Mouse (Mus musculus) midbrain, embryonic 14.5 days (tissue): ENCODE results near the gene Pafah1b2. TPM values are rescaled to one million over a fixed set of nuclear protein-coding genes. Genes with fewer than 3 reads are reported as not detected.

Experiments used
- ATAC-seq: fragments of 200-750 bp; cut with Nextera tagmentation; 2 replicates; pipeline ENCODE4 v1.8.0; 2017; ENCODE audit warnings: moderate number of reproducible peaks, moderate library complexity; ENCODE audit not compliant: low FRiP score, low TSS enrichment
- DNase-seq: peaks from one replicate; pipeline ENCODE4 v3.0.0-alpha.2; 2015
- H3K27ac ChIP-seq: fragments of 300-500 bp; sonication (generic); replicated peaks from 2 replicates; pipeline ENCODE4 v1.5.1; 2014; ENCODE audit warnings: mild to moderate bottlenecking, low read depth, low read length, moderate library complexity
- H3K27me3 ChIP-seq: fragments of 300-500 bp; sonication (generic); 2 replicates; pipeline ENCODE4 v1.6.1; 2014; ENCODE audit warnings: low read length, control low read depth, mixed read lengths; ENCODE audit not compliant: control insufficient read depth, insufficient read depth
- H3K36me3 ChIP-seq: fragments of 300-500 bp; sonication (generic); 2 replicates; pipeline ENCODE4 v1.6.1; 2014; ENCODE audit warnings: low read length, control low read depth; ENCODE audit not compliant: control insufficient read depth, insufficient read depth
- H3K4me1 ChIP-seq: fragments of 300-500 bp; sonication (generic); 2 replicates; pipeline ENCODE4 v1.6.1; 2014; ENCODE audit warnings: mild to moderate bottlenecking, antibody characterized with exemption, low read length, control low read depth; ENCODE audit not compliant: control insufficient read depth, insufficient read depth
- H3K4me2 ChIP-seq: fragments of 300-500 bp; sonication (generic); 2 replicates; pipeline ENCODE4 v1.6.1; 2014; ENCODE audit warnings: mild to moderate bottlenecking, low read length, moderate library complexity
- H3K4me3 ChIP-seq: fragments of 300-500 bp; sonication (generic); replicated peaks from 2 replicates; pipeline ENCODE4 v1.5.1; 2014; ENCODE audit warnings: low read depth, low read length
- H3K9ac ChIP-seq: fragments of 300-500 bp; sonication (generic); replicated peaks from 2 replicates; pipeline ENCODE4 v1.6.1; 2014; ENCODE audit warnings: mild to moderate bottlenecking, low read length, moderate library complexity
- H3K9me3 ChIP-seq: fragments of 300-500 bp; sonication (generic); 2 replicates; pipeline ENCODE4 v1.6.1; 2016; ENCODE audit warnings: low read length, control low read depth, mixed read lengths; ENCODE audit not compliant: control insufficient read depth
- WGBS: fragments of 180-500 bp; shearing (Covaris S2); extraction: QIAGEN DNeasy Blood & Tissue Kit; methylation state at CpG from one replicate; pipeline ENCODE4 v1.1.7; 2014; 5-methylcytosine and 5-hydroxymethylcytosine counted together
- polyA plus RNA-seq: library from polyadenylated mRNA; unstranded; fragments of >200 nt; fragmentation: Nextera tagmentation; extraction: Ambion mirVana; gene quantifications from 2 replicates; pipeline ENCODE4 v1.2.1, GENCODE M21; 2014

The Pafah1b2 gene
- polyA plus RNA-seq, 1 experiment from 2014 or later, result 338 TPM

DNA sequence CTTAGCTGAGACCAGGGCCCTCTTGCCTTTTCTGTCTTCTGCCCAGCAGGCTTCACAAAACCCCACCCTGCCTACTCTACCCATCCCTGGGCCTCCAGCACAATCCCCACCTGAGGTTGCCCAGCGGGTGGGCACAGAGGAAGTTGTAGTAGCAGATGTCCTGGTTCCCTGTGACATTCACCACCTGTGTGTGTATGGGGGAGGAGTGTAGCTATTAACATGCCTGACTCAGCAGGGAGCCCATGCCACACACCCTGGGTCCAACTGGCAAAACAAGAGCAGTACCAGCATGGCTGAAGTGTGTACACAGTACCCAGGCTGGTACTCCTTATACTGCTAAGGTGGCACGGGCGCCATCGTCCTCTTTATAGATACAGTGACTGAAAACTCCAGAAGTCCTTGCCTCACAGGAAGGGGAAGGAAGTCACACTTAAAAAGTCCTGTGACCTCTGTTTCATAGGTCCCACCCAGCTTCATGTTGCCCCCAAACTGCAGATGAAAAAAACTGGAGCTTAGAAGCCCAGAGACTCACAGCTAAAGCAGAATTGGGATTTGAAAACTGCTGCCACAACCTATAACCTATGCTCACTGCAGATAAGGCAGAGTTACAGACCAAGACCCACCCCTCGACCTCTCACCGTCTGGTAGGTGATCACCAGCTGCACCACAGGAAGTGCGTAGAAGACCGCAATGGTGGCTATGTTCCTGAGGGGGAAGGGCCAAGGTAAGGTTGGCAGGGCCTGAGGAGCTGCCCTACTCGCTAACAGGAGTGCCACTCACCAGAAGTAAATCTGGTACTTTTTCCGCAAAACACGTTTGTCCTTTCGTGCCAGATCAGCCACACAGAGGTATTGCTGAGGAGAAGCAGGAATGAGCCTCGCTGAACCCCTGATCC is 67.7 kb downstream of the Pafah1b2 start:
- ATAC-seq (no peak), DNase-seq (no peak)
- no peak overlapping the region for H3K27ac ChIP-seq
- H3K36me3 ChIP-seq, result peaks cover 84% of the 10 kb centered on the region
- no peaks in the 10 kb centered on the region for H3K4me1 ChIP-seq
- 92% methylated on average over 13 of the region's 13 CpGs for WGBS
- H3K27me3 ChIP-seq, result no peaks in the 10 kb centered on the region
- H3K9ac ChIP-seq, result no peak overlapping the region
- H3K4me3 ChIP-seq, result no peak overlapping the region
- no peak overlapping the region for H3K4me2 ChIP-seq
- H3K9me3 ChIP-seq, result no peaks in the 10 kb centered on the region

DNA sequence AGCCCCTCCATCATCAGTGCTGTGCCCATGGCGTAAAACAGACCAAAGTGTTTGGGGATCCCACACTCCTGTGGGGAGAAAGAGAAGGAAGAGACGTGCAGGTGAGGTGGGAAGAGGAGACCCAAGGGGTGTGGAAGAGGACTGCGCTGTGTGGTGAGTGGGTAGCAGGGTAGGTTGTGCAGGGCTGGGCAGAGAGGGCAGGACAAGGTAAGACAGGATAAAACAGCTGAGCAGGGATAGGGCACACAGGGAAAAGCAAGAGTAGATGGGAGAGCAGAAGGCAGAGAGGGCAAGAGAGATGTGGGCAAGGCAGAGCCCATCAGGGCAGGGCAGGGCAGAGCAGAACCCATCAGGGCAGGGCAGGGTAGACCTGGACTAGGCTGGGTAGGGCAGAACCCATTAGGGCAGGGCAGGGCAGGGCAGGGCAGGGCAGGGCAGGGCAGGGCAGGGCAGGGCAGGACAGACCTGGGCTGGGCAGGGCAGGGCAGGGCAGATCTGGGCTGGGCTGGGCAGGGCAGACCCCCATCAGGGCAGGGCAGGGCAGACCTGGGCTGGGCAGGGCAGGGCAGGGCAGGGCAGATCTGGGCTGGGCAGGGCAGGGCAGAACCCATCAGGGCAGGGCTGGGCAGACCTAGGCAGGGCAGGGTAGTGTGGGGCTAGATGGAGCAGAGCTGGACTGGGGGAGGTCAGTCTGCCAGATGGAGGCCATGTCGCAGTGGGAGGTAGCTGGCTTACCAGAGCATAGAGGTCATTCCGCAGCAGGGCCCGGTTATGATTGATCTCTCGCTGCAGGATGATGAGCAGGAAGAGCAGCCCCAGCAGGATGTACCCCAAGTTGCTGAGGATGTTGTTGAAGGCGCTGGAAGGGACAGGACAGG is 68.6 kb downstream of the Pafah1b2 start:
- no peak overlapping the region for H3K4me3 ChIP-seq
- no peak overlapping the region for H3K4me2 ChIP-seq
- peaks cover 84% of the 10 kb centered on the region for H3K36me3 ChIP-seq
- H3K27ac ChIP-seq, result no peak overlapping the region
- H3K27me3 ChIP-seq, result no peaks in the 10 kb centered on the region
- no peak overlapping the region for H3K9ac ChIP-seq
- ATAC-seq, result no peak; the same call in 1 of the 2 replicates
- H3K4me1 ChIP-seq, result no peaks in the 10 kb centered on the region
- H3K9me3 ChIP-seq, result no peaks in the 10 kb centered on the region
- 90% methylated on average over 8 of the region's 8 CpGs for WGBS
- no peak for DNase-seq

DNA sequence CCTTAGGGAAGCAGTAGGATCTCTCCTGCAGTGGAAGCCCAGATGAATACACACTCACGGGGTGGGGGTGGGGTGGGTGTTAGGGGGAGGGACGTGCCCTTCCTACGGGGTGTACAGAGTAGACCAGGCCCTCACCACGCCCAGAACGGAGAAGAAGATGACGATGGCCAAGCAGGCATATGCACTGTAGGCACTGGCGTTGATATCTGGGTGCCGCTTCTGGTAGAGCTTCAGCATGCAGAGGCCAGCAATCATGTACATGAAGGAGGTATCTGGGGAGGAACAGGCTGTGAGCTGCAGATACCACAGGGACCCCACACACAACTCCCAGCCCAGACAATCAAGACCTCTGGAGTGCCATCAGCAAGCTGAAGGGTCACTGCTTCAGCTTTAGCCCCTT is 69.6 kb downstream of the Pafah1b2 start:
- DNase-seq (no peak), ATAC-seq (no peak)
- Histone ChIP-seq H3K9me3 (no peaks in the 10 kb centered on the region), H3K9ac (no peak overlapping the region), H3K36me3 (peaks cover 82% of the 10 kb centered on the region), H3K4me3 (no peak overlapping the region), H3K27ac (no peak overlapping the region), H3K4me2 (no peak overlapping the region), H3K4me1 (no peaks in the 10 kb centered on the region), H3K27me3 (no peaks in the 10 kb centered on the region)
- WGBS, result 94% methylated on average over 8 of the region's 8 CpGs

DNA sequence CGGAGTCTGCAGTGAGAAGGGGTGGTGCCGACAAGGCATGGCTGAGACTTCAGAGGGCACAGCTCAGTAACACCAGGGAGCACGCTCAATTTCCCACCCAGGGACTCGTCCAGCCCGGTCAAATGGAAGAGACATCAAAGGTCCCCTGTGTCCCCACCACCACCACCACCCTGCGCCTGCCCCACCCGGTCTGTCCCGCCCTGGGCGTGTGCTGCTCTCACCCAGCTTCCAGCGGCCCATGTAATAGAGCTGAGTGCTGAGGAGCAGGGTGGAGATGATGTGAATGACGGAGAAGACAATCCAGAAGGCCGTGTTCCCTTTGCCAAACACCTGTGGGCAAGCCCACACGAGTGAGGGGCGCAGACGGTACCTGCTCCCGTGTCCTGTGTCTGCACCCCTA is 70.0 kb downstream of the Pafah1b2 start:
- Histone ChIP-seq H3K27me3 (no peaks in the 10 kb centered on the region), H3K4me1 (no peaks in the 10 kb centered on the region), H3K4me3 (no peak overlapping the region), H3K27ac (no peak overlapping the region), H3K36me3 (peaks cover 79% of the 10 kb centered on the region), H3K9ac (no peak overlapping the region), H3K4me2 (no peak overlapping the region), H3K9me3 (no peaks in the 10 kb centered on the region)
- ATAC-seq (no peak), DNase-seq (no peak)
- 93% methylated on average over 16 of the region's 16 CpGs for WGBS

DNA sequence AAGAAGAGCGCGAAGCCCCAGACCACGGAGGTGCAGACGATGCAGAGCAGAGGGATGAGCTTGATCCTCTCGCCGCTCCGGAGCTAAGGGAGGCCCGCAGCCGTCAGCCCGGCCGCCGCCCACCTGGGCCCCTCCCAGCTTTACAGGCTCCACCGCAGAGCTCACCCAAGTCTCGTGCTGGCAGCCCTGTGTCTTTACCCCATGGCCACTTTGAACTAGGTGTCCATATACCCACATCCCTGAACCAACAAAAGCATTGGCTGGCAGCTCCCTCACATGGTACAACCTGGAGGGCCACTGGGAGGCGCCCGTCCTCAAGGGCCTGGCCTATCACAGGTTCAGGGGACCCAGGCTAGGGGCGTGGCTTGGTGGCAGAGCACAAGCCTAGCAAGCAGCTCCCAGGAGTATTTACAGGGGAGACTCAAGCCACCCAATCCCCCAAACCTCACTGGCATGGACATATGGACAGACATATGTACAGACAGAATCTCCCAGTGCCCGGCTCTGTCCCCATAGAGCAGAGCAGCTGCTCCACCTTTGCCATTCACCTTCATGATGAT is 71.1 kb downstream of the Pafah1b2 start:
- no peaks in the 10 kb centered on the region for H3K9me3 ChIP-seq
- no peak overlapping the region for H3K4me2 ChIP-seq
- no peaks in the 10 kb centered on the region for H3K4me1 ChIP-seq
- no peak overlapping the region for H3K4me3 ChIP-seq
- H3K36me3 ChIP-seq, result peaks cover 71% of the 10 kb centered on the region
- no peak for DNase-seq
- H3K27me3 ChIP-seq, result no peaks in the 10 kb centered on the region
- ATAC-seq, result no peak
- 69% methylated on average over 18 of the region's 18 CpGs for WGBS
- H3K9ac ChIP-seq, result no peak overlapping the region
- no peak overlapping the region for H3K27ac ChIP-seq

DNA sequence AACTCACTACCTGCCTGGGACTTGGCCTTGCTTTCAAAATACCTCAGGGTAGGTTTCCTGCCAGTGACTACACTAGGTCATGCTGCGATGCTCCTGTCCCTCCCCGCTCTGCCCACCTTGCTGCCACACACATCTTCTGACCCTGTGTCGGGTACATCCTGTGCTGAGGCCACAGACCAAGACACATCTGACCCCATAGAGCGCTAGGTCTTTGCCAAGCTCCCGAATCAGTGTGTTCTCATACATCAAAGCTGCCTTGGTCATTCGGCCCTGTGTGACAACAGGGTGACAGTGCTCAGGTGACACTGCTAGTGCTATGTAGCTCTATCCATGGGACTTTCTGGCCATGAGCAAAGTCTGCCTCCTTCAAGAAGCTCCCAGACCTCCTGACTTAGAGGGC is 72.7 kb downstream of the Pafah1b2 start:
- Histone ChIP-seq H3K27me3 (no peaks in the 10 kb centered on the region), H3K27ac (no peak overlapping the region), H3K9ac (no peak overlapping the region), H3K9me3 (no peaks in the 10 kb centered on the region), H3K4me1 (no peaks in the 10 kb centered on the region), H3K4me3 (no peak overlapping the region), H3K36me3 (peaks cover 61% of the 10 kb centered on the region), H3K4me2 (no peak overlapping the region)
- 94% methylated on average over 6 of the region's 6 CpGs for WGBS
- DNase-seq, result no peak
- ATAC-seq, result no peak

DNA sequence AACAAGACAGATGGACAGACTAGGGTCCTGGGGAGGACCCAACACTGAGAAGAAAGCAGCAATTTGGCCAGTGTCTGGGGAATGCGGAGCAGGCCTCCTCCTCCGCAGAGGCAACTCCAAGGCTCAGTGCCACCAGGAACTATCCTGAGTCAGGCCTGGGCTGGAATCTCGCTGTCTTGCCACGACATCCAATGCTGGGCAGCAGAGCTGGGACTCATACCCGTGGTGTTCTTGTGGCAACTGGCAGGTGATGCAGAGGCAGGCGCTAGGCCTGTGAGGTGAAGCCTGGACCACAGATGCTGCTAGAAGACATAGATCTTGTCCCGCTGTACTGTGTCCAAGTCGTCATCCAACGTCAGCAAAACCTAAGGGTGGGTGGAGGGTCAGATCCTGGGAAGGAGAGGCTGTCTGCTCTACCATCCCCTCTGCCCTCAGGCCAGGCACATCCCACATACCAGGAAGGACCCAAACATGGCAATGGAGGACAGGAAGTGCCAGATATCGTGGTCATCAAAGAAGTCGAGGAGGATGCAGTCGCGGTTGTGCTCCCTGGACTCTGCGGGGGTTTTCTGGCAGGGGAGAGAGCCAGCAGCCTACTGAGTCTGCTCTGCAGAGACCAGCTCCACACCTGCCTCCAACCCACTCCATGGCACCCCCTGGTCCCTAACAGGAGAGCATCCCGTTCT is 73.4 kb downstream of the Pafah1b2 start:
- Histone ChIP-seq H3K4me1 (no peaks in the 10 kb centered on the region), H3K4me3 (no peak overlapping the region), H3K9me3 (no peaks in the 10 kb centered on the region), H3K27me3 (no peaks in the 10 kb centered on the region), H3K27ac (no peak overlapping the region), H3K9ac (no peak overlapping the region), H3K36me3 (peaks cover 54% of the 10 kb centered on the region), H3K4me2 (no peak overlapping the region)
- no peak for DNase-seq
- no peak for ATAC-seq
- 91% methylated on average over 15 of the region's 15 CpGs for WGBS

DNA sequence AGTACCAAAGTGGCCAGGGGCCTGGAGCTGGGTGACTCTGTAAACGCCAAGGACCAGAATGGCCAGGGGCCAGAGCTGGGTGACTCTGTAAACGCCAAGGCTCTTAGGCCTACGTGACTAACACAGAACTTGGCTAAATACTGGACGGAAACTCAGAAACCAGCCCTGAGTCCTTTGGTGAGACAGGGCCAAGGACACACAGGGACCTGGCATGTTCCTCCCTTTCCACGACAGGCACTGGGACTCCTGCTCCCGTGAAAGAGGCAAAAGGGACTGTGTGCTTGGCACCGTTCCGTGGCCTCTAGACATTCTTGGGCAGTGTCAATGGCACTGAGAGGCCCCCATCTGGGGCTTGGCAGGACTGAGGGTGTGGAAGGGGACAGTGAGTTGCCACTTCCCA is 74.4 kb downstream of the Pafah1b2 start:
- ATAC-seq, result no peak
- DNase-seq, result no peak
- Histone ChIP-seq H3K27ac (no peak overlapping the region), H3K9ac (no peak overlapping the region), H3K36me3 (peaks cover 44% of the 10 kb centered on the region), H3K4me1 (no peaks in the 10 kb centered on the region), H3K4me2 (no peak overlapping the region), H3K27me3 (no peaks in the 10 kb centered on the region), H3K9me3 (no peaks in the 10 kb centered on the region), H3K4me3 (no peak overlapping the region)
- 94% methylated on average over 8 of the region's 8 CpGs for WGBS
